Mouse (Mus musculus) thymus, adult 2 months (tissue): ENCODE data around the gene Ehd3. TPM values are rescaled to one million over a fixed set of nuclear protein-coding genes. Genes with fewer than 3 reads are reported as not detected.
"Not testable (repeated sequence)": the region's sequence is repeated elsewhere in the genome, so short reads cannot be mapped to it uniquely, and the experiment has no call there.

Experiments
- DNase-seq: peaks from one replicate; pipeline ENCODE4 v3.0.0; 2021
- H3K27ac ChIP-seq: fragments of 200-500 bp; 2 replicates; pipeline ENCODE4 v1.5.1; 2012; ENCODE audit warnings: low read length, control low read depth; ENCODE audit not compliant: control insufficient read depth, insufficient read depth
- H3K27me3 ChIP-seq: fragments of 200-500 bp; 2 replicates; pipeline ENCODE4 v1.6.1; 2012; ENCODE audit warnings: mild to moderate bottlenecking, low read length, moderate library complexity, mixed read lengths; ENCODE audit not compliant: control insufficient read depth, insufficient read depth
- H3K36me3 ChIP-seq: fragments of 200-500 bp; 2 replicates; pipeline ENCODE4 v1.6.1; 2012; ENCODE audit warnings: mild to moderate bottlenecking, low read length, moderate library complexity; ENCODE audit not compliant: control insufficient read depth, insufficient read depth
- H3K4me1 ChIP-seq: fragments of 200-500 bp; replicated peaks from 2 replicates; pipeline ENCODE4 v1.6.1; 2012; ENCODE audit warnings: low read length; ENCODE audit not compliant: control insufficient read depth, insufficient read depth
- H3K4me3 ChIP-seq: fragments of 200-500 bp; 2 replicates; pipeline ENCODE4 v1.5.1; 2012; ENCODE audit warnings: mild to moderate bottlenecking, low read length, control low read depth, moderate library complexity; ENCODE audit not compliant: control insufficient read depth, insufficient read depth
- CTCF ChIP-seq: fragments of 200-500 bp; IDR thresholded peaks from 2 replicates; pipeline ENCODE4 v1.5.1; 2012; ENCODE audit warnings: mild to moderate bottlenecking, control low read depth, low read length, moderate library complexity, borderline replicate concordance; ENCODE audit not compliant: control insufficient read depth, poor library complexity, insufficient read depth; ENCODE audit errors: extremely low read depth
- POLR2A ChIP-seq: fragments of 200-500 bp; IDR thresholded peaks from 2 replicates; pipeline ENCODE4 v1.6.1; 2012; ENCODE audit warnings: mild to moderate bottlenecking, low read length, control low read depth, moderate library complexity; ENCODE audit not compliant: control insufficient read depth, poor library complexity, insufficient read depth; ENCODE audit errors: extremely low read depth
- WGBS: fragments of 180-500 bp; shearing (Covaris S2); methylation state at CpG from one replicate; pipeline ENCODE4 v1.1.7; 2018; 5-methylcytosine and 5-hydroxymethylcytosine counted together
- polyA plus RNA-seq: library from polyadenylated mRNA; depleted of rRNA; stranded (reverse); fragments of >200 nt; gene quantifications from 2 replicates; pipeline ENCODE4 v1.2.3, GENCODE M21; 2012

Gene Ehd3
- polyA plus RNA-seq, 1 experiment = 45.0 TPM

GRCm38 (mm10) chr17:73833474-73833873 is 29.5 kb downstream of the Ehd3 start:
- no peak overlapping the region for H3K4me3 ChIP-seq
- WGBS = 95% methylated on average over 3 of the region's 3 CpGs
- TF ChIP-seq POLR2A = no peak
- H3K27me3 ChIP-seq = no peaks in the 10 kb centered on the region
- H3K36me3 ChIP-seq = no peaks in the 10 kb centered on the region; the same call in 1 of the 2 replicates
- H3K27ac ChIP-seq = no peak overlapping the region
- DNase-seq = no peak
- no peaks in the 10 kb centered on the region for H3K4me1 ChIP-seq

GRCm38 (mm10) chr17:73836601-73837000 is 32.7 kb downstream of the Ehd3 start:
- DNase-seq = no peak
- TF ChIP-seq POLR2A (no peak), CTCF (no peak)
- Histone ChIP-seq H3K4me1 (0 out of 2 replicates have a peak, but pooled peaks cover 2% of the 10 kb centered on the region), H3K27me3 (no peaks in the 10 kb centered on the region), H3K27ac (no peak overlapping the region), H3K36me3 (no peaks in the 10 kb centered on the region), H3K4me3 (no peak overlapping the region)
- 95% methylated on average over 3 of the region's 3 CpGs for WGBS

GRCm38 (mm10) chr17:73837244-73837643 is 33.3 kb downstream of the Ehd3 start:
- no peak overlapping the region for H3K27ac ChIP-seq

GRCm38 (mm10) chr17:73839086-73839835 is 35.3 kb downstream of the Ehd3 start:
- WGBS = 71% methylated on average over 3 of the region's 3 CpGs
- TF ChIP-seq POLR2A (no peak), CTCF (no peak)
- H3K36me3 ChIP-seq = no peaks in the 10 kb centered on the region
- H3K27ac ChIP-seq = no peak overlapping the region
- no peaks in the 10 kb centered on the region for H3K27me3 ChIP-seq
- H3K4me1 ChIP-seq = 0 out of 2 replicates have a peak, but pooled peaks cover 2% of the 10 kb centered on the region
- DNase-seq = no peak
- H3K4me3 ChIP-seq = no peak overlapping the region

More at GRCm38 (mm10) chr17:73837244-73837643, 33.3 kb downstream of the Ehd3 start:
- WGBS = 94% methylated on average over 4 of the region's 4 CpGs
- H3K27me3 ChIP-seq = no peaks in the 10 kb centered on the region
- H3K4me3 ChIP-seq = no peak overlapping the region
- TF ChIP-seq POLR2A = no peak
- TF ChIP-seq CTCF = no peak
- DNase-seq = no peak
- H3K36me3 ChIP-seq = no peaks in the 10 kb centered on the region
- H3K4me1 ChIP-seq = 0 out of 2 replicates have a peak, but pooled peaks cover 2% of the 10 kb centered on the region

GRCm38 (mm10) chr17:73839876-73840275 is 35.9 kb downstream of the Ehd3 start:
- not testable (repeated sequence) for H3K4me3 ChIP-seq, H3K27ac ChIP-seq, DNase-seq, H3K4me1 ChIP-seq, H3K36me3 ChIP-seq, H3K27me3 ChIP-seq
- 72% methylated on average over 1 of the region's 1 CpGs for WGBS

- H3K27me3 ChIP-seq = no peaks in the 10 kb centered on the region
- TF ChIP-seq CTCF (no peak), POLR2A (no peak)
- WGBS = 98% methylated on average over 1 of the region's 1 CpGs
- H3K36me3 ChIP-seq = no peaks in the 10 kb centered on the region
- no peak overlapping the region for H3K4me3 ChIP-seq
- H3K27ac ChIP-seq = no peak overlapping the region
- H3K4me1 ChIP-seq = 0 out of 2 replicates have a peak, but pooled peaks cover 2% of the 10 kb centered on the region
- DNase-seq = no peak
These were observed 39.0 kb downstream of the Ehd3 start for GRCm38 (mm10) chr17:73842963-73843362.

GRCm38 (mm10) chr17:73845632-73846031 is 41.7 kb downstream of the Ehd3 start:
- Histone ChIP-seq H3K27me3 (no peaks in the 10 kb centered on the region), H3K4me3 (no peak overlapping the region), H3K27ac (no peak overlapping the region), H3K4me1 (no peaks in the 10 kb centered on the region), H3K36me3 (no peaks in the 10 kb centered on the region)
- WGBS = 90% methylated on average over 3 of the region's 3 CpGs
- TF ChIP-seq POLR2A (no peak), CTCF (no peak)
- DNase-seq = no peak
